Mouse (Mus musculus) cerebellum, adult 2 months (tissue): ENCODE measurements around the gene Grpel1.

Experiments used
- CTCF ChIP-seq: fragments of 200-500 bp; IDR thresholded peaks from 2 replicates; pipeline ENCODE4 v1.5.1; 2011; ENCODE audit warnings: low read depth, mild to moderate bottlenecking, control low read depth, low read length, moderate library complexity, borderline replicate concordance; ENCODE audit not compliant: insufficient read depth
- POLR2A ChIP-seq: fragments of 200-500 bp; IDR thresholded peaks from 2 replicates; pipeline ENCODE4 v1.6.1; 2011; ENCODE audit warnings: low read length, control low read depth, borderline replicate concordance; ENCODE audit not compliant: insufficient read depth

DNA sequence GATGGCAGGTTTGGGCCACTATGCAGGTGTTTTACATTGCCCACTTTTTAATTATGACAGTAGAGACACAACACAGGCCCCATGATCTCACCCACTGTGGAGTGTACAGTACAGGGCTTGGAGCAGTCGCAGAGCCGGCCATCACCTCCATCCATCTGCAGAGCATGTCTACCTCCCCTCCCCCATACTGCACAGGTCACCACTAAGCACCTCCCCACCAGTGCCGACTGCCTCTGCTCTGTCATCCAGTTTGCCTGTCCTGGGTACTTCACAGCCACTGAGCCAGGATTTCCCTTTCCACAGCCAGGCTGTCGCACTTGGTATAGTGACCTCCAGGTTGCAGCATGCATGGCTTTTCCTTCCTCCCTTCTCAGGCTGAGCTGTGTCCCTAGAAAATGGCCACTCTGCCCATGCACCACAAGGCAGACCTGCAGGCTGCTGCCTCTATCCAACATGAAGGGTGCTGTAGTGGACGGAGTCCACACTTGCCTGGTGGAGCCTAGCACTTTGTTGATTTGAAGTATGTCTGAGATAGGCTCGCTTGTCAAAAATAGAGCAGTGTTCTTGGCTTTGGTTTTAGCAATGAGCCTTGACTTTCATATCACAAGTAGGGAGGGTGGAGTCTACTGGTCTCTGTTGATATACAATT is 15.0 kb upstream of the Grpel1 start:
- TF ChIP-seq CTCF: no peak
- no peak for TF ChIP-seq POLR2A
